Mouse (Mus musculus) testis, adult 2 months (tissue): ENCODE results near the gene Bmp7.
A peak's percentile ranks its signal among the peaks of the same experiment; 100 is the strongest.

Experiments used
- CTCF ChIP-seq: fragments of 200-500 bp; IDR thresholded peaks from 2 replicates; pipeline ENCODE4 v1.5.1; 2012; ENCODE audit warnings: low read depth, mild to moderate bottlenecking, inconsistent platforms, low read length, moderate library complexity; ENCODE audit not compliant: control insufficient read depth, insufficient read depth, insufficient replicate concordance
- POLR2A ChIP-seq: fragments of 200-500 bp; IDR thresholded peaks from 2 replicates; pipeline ENCODE4 v1.6.1; 2012; ENCODE audit warnings: low read depth, mild to moderate bottlenecking, inconsistent platforms, low read length, moderate library complexity; ENCODE audit not compliant: control insufficient read depth

GRCm38 (mm10) chr2:172831762-172832161 is 108.4 kb downstream of the Bmp7 start:
- TF ChIP-seq CTCF (peak; percentile 77; the same call in 1 of the 2 replicates), POLR2A (no peak)
